ENCODE assay signal across 17 mouse cellular contexts in the genomic region with DNA sequence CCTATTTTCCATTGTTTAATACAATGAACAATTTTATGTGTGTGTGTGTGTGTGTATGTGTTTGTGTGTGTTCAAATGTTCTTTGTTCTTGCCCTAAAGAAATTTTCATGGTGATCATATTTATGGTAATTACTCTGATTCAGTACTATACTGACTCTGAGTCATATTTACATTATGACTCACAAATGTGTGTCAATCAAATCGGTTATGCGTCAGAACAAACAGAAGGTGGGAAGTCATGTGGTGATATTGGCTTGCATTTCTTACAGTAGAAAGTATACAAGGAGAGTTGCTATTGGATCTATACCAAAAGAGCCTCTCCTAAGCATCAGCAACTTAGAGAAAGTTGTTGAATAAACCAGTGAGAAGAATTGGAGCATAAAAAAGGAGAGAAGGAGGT.
DNase-seq lines count a peak whose midpoint lies in the region; ATAC-seq lines count a peak whose summit lies in the region.
"Had no signal": no experiment of that assay in that cellular context is flagged by ENCODE, and none has a peak within 500 bp of the region (broad histone marks: within the 10 kb centered on the region; RNA-seq: fewer than 3 reads in every experiment).

No protein-coding gene starts in this region.

- DNase-seq in frontal cortex, postnatal 10 days (ENCODE audit: low spot score in 2 of 2) = no peak
- peak; percentile 7 for DNase-seq in 416B (ENCODE audit: low read depth)
- peak; percentile 3 for DNase-seq in fibroblast of lung, adult 2 months (ENCODE audit: low read depth)
- DNase-seq in spleen, postnatal 14 days (ENCODE audit: low spot score in 2 of 2) = no peak
- no peak for DNase-seq in adrenal gland, adult 18-20 months (ENCODE audit: low spot score in 2 of 2)
- DNase-seq: adrenal gland, adult 2 months; adrenal gland, postnatal 25 days; gastrocnemius, adult 2 months; gastrocnemius, postnatal 25 days; heart, postnatal 36 days had no signal

- peak; percentile 72 for ATAC-seq in frontal cortex, adult (ENCODE audit: low TSS enrichment)
- no peak for ATAC-seq in megakaryocyte progenitor cell, adult 5-6 weeks (replicated peaks; ENCODE audit: poor library complexity)
- ATAC-seq: activated CD4-positive, CD25-positive, alpha-beta regulatory T cell, adult 4 months; CD4-positive, CD25-positive, alpha-beta regulatory T cell, adult 4 months; forebrain, embryonic 16.5 days; hindbrain, embryonic 16.5 days; inflammation-experienced regulatory T-cells, adult 6 months had no signal

Comparison
In these comparisons a context has a peak if more than half of its experiments do, and no peak if none do; other contexts are left out.
1. DNase-seq: peak in 416B (single experiment) and fibroblast of lung, adult 2 months (single experiment); none in frontal cortex, postnatal 10 days (0 of 2), spleen, postnatal 14 days (0 of 2) and adrenal gland, adult 18-20 months (0 of 2).